Mouse (Mus musculus) liver, embryonic 14.5 days (tissue): ENCODE data around the gene Strn3. TPM values are rescaled to one million over a fixed set of nuclear protein-coding genes. Genes with fewer than 3 reads are reported as not detected.

Source experiments
- ATAC-seq: fragments of 200-750 bp; cut with Nextera tagmentation; 2 replicates; pipeline ENCODE4 v1.8.0; 2017; ENCODE audit warnings: moderate number of reproducible peaks, mild to moderate bottlenecking, moderate library complexity; ENCODE audit not compliant: insufficient read depth
- DNase-seq, 3 experiments: peaks; one replicate each; pipeline ENCODE4 v3.0.0-alpha.2; 2012 to 2013; ENCODE audit warnings: low read depth in 3 of 3, low spot score in 3 of 3
- H3K27ac ChIP-seq: fragments of 300-500 bp; sonication (generic); 2 replicates; pipeline ENCODE4 v1.5.1; 2014; ENCODE audit warnings: moderate library complexity, mild to moderate bottlenecking, control low read depth, inconsistent platforms
- H3K27me3 ChIP-seq: fragments of 300-500 bp; sonication (generic); 2 replicates; pipeline ENCODE4 v1.6.1; 2014; ENCODE audit warnings: mild to moderate bottlenecking, low read length, moderate library complexity; ENCODE audit not compliant: control insufficient read depth, insufficient read depth
- H3K36me3 ChIP-seq: fragments of 300-500 bp; sonication (generic); replicated peaks from 2 replicates; pipeline ENCODE4 v1.6.1; 2014; ENCODE audit warnings: low read depth; ENCODE audit not compliant: control insufficient read depth, insufficient read depth
- H3K4me1 ChIP-seq, 2 experiments: fragments of 200-500 bp in 1 of 2; fragments of 300-500 bp in 1 of 2; sonication (generic) in 1 of 2; replicated peaks; 2 replicates each; pipeline ENCODE4 v1.6.1; 2012 to 2014; ENCODE audit warnings: antibody characterized with exemption in 1 of 2, inconsistent platforms in 1 of 2, low read length in 1 of 2; ENCODE audit not compliant: control insufficient read depth in 2 of 2, insufficient read depth in 2 of 2
- H3K4me2 ChIP-seq: fragments of 300-500 bp; sonication (generic); 2 replicates; pipeline ENCODE4 v1.6.1; 2014; ENCODE audit warnings: low read depth, mild to moderate bottlenecking, control low read depth, moderate library complexity
- H3K4me3 ChIP-seq, 2 experiments: fragments of 200-500 bp in 1 of 2; fragments of 300-500 bp in 1 of 2; sonication (generic) in 1 of 2; 2 replicates each; pipeline ENCODE4 v1.5.1; 2012 to 2014; ENCODE audit warnings: low read depth in 2 of 2, low read length in 2 of 2, mild to moderate bottlenecking in 2 of 2, control low read depth in 1 of 2, inconsistent platforms in 1 of 2, moderate library complexity in 1 of 2; ENCODE audit not compliant: insufficient read depth in 1 of 2
- H3K9ac ChIP-seq: fragments of 300-500 bp; sonication (generic); replicated peaks from 2 replicates; pipeline ENCODE4 v1.6.1; 2014; ENCODE audit warnings: mild to moderate bottlenecking, control low read depth, moderate library complexity
- H3K9me3 ChIP-seq: fragments of 300-500 bp; sonication (generic); 2 replicates; pipeline ENCODE4 v1.6.1; 2016; ENCODE audit warnings: low read length, mixed read lengths; ENCODE audit not compliant: control insufficient read depth
- CTCF ChIP-seq: IDR thresholded peaks from 2 replicates; pipeline ENCODE4 v1.5.1; 2016; ENCODE audit warnings: antibody characterized with exemption, low read depth, control low read depth
- EP300 ChIP-seq: IDR thresholded peaks from 2 replicates; pipeline ENCODE4 v1.6.1; 2016; ENCODE audit warnings: antibody characterized with exemption, low read depth
- WGBS: fragments of 180-500 bp; shearing (Covaris S2); extraction: QIAGEN DNeasy Blood & Tissue Kit; methylation state at CpG from one replicate; pipeline ENCODE4 v1.1.7; 2014; ENCODE audit not compliant: insufficient replicate concordance; 5-methylcytosine and 5-hydroxymethylcytosine counted together
- polyA plus RNA-seq, 2 experiments: library from polyadenylated mRNA; depleted of rRNA in 1 of 2; stranded (reverse) in 1 of 2; unstranded in 1 of 2; fragments of >200 nt; fragmentation: Nextera tagmentation in 1 of 2; extraction: Ambion mirVana in 1 of 2; gene quantifications; 2 replicates each; pipeline versions ENCODE4 v1.2.1 to v1.2.3; 2012 to 2014

The Strn3 gene
- polyA plus RNA-seq, 2 experiments, result 14.2 to 14.9 TPM

GRCm38 (mm10) chr12:51603306-51603705 lies 88.4 kb downstream of the Strn3 start:
- Histone ChIP-seq H3K4me3 (no peak overlapping the region), H3K9me3 (no peaks in the 10 kb centered on the region), H3K27me3 (no peaks in the 10 kb centered on the region), H3K4me2 (no peak overlapping the region), H3K36me3 (no peaks in the 10 kb centered on the region), H3K4me1 (no peaks in the 10 kb centered on the region), H3K9ac (no peak overlapping the region), H3K27ac (no peak overlapping the region)
- TF ChIP-seq CTCF, result no peak
- TF ChIP-seq EP300, result no peak
- 87% methylated on average over 10 of the region's 10 CpGs for WGBS
- no peak for ATAC-seq
- DNase-seq, result no peak

DNA sequence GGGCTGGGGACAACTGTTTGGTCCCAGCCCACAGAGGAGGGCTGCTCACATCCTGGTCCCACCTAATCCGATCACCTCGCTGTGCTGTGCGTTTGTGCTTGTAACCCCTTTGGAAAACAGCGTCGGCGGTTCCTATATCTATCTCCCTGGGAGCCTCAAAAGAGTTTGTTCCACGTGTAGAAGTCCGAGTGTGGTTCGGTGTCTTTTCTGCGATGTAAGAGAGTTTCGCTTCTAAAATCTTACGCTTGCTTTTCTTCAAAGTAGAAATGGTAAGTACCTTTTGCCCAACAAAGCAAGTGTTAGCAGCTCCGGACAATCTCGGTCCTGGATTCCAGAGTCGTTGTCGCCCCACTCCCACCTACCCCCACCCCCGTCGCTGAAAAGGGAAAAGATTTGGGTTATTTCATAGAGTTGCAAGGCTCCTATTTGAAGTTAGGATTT lies 97.6 kb downstream of the Strn3 start:
- Histone ChIP-seq H3K9me3 (no peaks in the 10 kb centered on the region), H3K9ac (no peak overlapping the region), H3K4me3 (peak overlapping the region; percentile 12 to 41; a peak in 3 of 4 replicates), H3K36me3 (no peaks in the 10 kb centered on the region), H3K4me1 (no peaks in the 10 kb centered on the region), H3K4me2 (peak overlapping the region; percentile 55), H3K27me3 (peaks cover 48% of the 10 kb centered on the region), H3K27ac (no peak overlapping the region)
- no peak for ATAC-seq
- no peak for DNase-seq
- no peak for TF ChIP-seq EP300
- TF ChIP-seq CTCF, result no peak
- WGBS, result 3% methylated on average over 18 of the region's 18 CpGs

- WGBS, result under 1% methylated on average over 68 of the region's 79 CpGs
- H3K4me3 ChIP-seq, result peak within 1 kb of the TSS; percentile 33 to 41
Measured at GRCm38 (mm10) chr12:51593229-51594029, 98.3 kb downstream of the Strn3 start, which contains the start of gene Coch. TSS of gene Coch (plus strand) at chr12:51593341.

DNA sequence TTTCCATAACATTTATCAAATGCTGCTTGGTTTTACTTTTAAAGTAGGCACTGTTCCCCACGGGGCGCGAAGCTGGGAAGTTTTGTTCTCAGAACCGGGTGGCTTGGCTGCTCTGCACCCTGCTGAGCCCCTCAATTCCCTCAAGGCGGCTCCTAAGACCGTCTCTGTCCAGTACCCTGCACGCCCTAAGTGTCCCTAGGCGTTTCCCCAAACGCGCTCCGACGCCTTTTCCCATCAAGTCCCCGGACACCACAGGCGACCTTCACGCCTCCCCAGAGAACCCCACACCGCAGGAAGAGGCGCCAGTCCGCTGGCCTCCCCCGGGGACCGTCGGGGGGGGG lies 98.8 kb downstream of the Strn3 start:
- WGBS, result under 1% methylated on average over 18 of the region's 21 CpGs
- no peak for DNase-seq

More at GRCm38 (mm10) chr12:51593229-51594029, 98.3 kb downstream of the Strn3 start, which contains the start of gene Coch:
- TF ChIP-seq CTCF, result no peak
- no peak for TF ChIP-seq EP300
- H3K27me3 ChIP-seq, result peaks cover 48% of the 10 kb centered on the region
- no peak for ATAC-seq
- no peaks in the 10 kb centered on the region for H3K36me3 ChIP-seq
- no peak within 1 kb of the TSS for H3K9ac ChIP-seq
- H3K27ac ChIP-seq, result no peak within 1 kb of the TSS
- no peaks in the 10 kb centered on the region for H3K9me3 ChIP-seq
- DNase-seq, result no peak
- peak within 1 kb of the TSS; percentile 55 for H3K4me2 ChIP-seq
- no peaks in the 10 kb centered on the region for H3K4me1 ChIP-seq

DNA sequence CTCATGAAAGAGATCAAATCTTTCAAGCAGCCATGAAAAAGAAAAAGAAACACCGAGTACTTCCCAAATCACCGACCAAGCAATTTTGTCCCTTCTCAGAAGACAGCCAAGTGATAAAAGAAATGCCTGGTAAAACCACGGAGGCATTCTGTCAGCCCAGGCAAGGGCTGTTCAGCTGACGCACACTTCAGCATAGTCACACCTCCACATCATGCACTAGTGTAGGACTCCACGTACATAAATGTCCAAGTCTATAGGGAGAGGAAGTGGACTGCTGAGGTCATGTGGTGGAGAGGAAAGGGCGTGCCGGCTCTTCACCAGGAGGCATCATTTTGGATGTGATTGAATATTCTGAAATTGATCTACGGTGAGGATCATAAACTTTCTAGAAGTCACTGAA lies 99.8 kb downstream of the Strn3 start:
- TF ChIP-seq EP300 (no peak), CTCF (no peak)
- ATAC-seq (no peak), DNase-seq (no peak)
- Histone ChIP-seq H3K27ac (no peak overlapping the region), H3K4me3 (no peak overlapping the region), H3K4me1 (no peaks in the 10 kb centered on the region), H3K4me2 (no peak overlapping the region), H3K9ac (no peak overlapping the region), H3K9me3 (no peaks in the 10 kb centered on the region), H3K27me3 (peaks cover 48% of the 10 kb centered on the region), H3K36me3 (no peaks in the 10 kb centered on the region)
- WGBS, result 37% methylated on average over 8 of the region's 8 CpGs

More for the DNA sequence above, 98.8 kb downstream of the Strn3 start:
- Histone ChIP-seq H3K27me3 (peaks cover 48% of the 10 kb centered on the region), H3K9me3 (no peaks in the 10 kb centered on the region), H3K4me3 (peak overlapping the region in 1 of 2 experiments; percentile 41; a peak in 2 of 4 replicates), H3K4me2 (peak overlapping the region; percentile 55), H3K9ac (no peak overlapping the region), H3K36me3 (no peaks in the 10 kb centered on the region), H3K27ac (no peak overlapping the region), H3K4me1 (no peaks in the 10 kb centered on the region)
- no peak for ATAC-seq
- TF ChIP-seq CTCF (no peak), EP300 (no peak)
